Mouse (Mus musculus) spleen, embryonic (tissue): ENCODE results near the gene Gtf2ird1.

Experiments used
- CTCF ChIA-PET: fragments of 350-600 bp; sonication (Branson Sonifier 250); formaldehyde crosslinking; loops from one replicate; lab custom pipeline; 2022; lab: Charles Lee

Gene Gtf2ird1

DNA sequence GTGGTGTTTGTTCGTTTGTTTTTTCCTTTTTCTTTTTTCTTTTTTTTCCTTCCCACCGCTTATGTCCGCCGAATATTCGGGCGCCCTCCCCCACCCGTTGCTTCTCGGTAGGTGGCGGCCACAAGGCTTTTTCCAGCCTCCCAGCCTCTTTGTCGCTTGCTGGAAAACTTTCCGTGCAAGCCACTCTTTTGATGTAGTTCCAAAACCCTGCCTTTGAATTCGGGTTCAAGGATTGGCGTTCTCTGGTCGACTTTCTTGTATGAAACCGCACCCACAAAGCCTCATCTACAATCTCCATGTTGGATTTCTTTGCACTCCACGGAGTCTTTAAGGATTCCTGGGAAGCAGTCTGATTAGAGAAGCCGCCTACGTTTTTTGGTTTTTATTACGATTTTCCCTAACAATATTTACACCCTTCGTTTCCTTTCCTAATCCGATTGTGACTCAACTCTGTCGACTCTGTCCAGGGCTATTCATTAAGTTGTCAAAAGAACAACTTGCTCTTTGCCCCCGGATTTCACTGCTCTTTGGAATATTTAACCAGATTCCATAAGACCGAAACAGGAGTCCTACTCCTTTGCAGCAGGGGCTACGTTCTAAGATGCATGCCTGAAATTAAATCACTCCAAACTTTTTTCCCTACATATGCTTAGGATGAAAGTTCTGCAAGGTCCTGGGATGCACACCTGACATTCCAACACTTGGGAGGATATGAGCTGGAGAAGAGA is 140.7 kb downstream of the Gtf2ird1 start:
- CTCF ChIA-PET: no interaction called here

DNA sequence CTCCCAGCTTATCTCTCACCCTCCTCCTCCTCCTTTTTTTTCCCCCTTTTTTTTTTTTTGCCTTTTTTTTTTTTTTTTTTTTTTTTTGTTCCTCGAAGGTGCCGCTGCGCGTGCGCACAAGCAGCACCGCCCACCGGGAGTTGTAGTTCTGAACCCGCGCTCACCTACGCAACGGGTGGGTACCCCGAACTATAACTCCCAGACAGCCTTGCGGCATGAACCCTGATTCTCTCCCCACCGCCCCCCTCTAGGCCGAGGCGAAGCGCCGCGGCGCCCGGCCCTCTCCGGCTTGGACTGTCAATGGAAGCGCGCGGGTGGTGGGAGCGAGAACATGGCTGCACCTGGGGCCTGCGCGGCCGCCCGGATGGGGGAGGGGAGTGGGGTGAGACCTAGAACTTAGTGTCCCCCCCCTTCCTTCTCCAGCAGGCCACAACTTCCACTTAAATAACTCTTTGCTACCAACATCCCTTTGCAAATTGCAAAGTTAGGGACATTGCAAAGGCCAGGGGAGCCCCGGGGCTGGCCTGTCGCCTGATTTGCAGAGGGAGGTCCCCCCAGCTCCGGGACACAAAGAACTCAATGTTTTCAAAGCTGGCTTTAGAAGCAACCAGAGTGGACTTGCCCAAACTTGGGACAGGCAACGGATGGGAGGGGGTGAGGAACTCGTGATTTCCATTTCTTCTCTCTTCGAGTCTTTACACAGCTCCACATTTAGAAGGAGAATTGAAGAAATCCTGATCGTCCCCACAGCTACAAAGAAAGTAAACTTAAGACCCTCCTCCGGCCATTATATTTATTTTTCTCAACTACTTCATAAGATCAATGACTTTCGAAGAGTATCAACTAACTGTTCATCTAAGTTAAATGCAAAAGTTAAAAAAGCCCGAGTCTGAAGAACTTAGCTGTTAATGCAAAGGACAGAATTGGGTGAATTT is 141.6 kb downstream of the Gtf2ird1 start, which contains the start of gene Gtf2i:
TSS of gene Gtf2i (minus strand) at position 73 of the 935 bp plus-strand sequence.
- CTCF ChIA-PET: interaction anchor here (0.6 kb wide), 1 partner anchor 92 kb away, joined by 14 read pairs; no protein-coding TSS in a partner anchor

DNA sequence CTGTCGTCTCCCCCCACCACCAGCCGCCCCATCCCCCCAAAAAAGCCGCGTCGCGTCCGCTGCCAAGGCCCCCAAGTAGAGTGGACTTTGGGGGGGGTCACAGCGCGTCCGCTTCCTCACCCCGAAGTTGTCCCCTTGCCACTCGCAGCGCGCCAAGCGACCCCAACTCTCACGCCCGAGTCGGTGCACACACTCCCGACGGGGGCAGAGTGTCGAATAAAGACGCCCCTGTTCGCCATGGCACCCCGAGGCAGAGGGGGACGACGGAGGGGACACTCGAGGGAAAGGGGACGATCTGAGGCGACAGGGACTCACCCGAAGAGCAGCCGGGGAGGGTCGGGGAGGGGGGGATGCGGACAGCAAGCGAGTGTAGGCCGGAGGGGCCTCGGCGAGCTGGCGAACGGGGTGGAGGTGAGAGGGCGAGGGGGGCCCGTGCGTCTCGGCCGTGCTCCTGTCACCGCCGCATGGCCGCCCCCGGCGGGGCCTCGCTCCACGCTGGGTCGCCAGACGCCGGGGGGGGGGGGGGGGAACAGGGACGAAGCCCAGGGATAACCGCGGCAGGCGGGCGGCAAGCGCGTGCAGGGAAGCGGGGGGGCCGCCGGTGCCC is 142.3 kb downstream of the Gtf2ird1 start:
- CTCF ChIA-PET: interaction anchor here (0.6 kb wide), 1 partner anchor 92 kb away, joined by 14 read pairs; no protein-coding TSS in a partner anchor

DNA sequence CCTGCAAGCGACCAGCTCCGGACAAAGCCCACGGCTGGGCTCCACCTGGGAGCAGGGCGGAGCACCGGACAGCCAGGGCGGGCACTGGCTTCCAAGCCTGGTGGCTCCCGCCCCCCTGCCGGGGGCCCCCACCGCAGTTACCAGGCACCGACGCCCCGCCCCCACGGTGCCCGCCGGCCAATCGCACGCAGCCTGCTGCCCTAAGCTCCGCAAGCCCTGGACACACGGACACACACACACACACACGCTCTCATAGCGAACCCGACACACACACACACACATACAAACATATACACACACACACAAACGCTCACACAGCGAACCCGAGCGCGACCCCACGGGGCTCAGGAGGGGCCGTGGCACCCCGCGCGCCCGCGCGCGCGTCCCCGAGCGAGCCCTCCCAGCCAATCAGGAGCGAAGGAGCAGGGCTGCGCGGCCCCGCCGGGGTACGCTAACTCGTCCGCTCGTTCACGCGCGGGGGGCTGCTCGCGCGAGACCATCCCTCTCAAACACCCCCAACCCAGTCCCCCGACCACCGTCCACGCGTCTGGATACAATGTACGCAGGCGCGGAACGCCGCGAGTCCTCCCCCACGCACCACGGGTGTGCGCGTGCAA is 143.0 kb downstream of the Gtf2ird1 start:
- CTCF ChIA-PET: interaction anchor here (0.7 kb wide), 1 partner anchor 266 kb away, joined by 13 read pairs; no protein-coding TSS in a partner anchor

DNA sequence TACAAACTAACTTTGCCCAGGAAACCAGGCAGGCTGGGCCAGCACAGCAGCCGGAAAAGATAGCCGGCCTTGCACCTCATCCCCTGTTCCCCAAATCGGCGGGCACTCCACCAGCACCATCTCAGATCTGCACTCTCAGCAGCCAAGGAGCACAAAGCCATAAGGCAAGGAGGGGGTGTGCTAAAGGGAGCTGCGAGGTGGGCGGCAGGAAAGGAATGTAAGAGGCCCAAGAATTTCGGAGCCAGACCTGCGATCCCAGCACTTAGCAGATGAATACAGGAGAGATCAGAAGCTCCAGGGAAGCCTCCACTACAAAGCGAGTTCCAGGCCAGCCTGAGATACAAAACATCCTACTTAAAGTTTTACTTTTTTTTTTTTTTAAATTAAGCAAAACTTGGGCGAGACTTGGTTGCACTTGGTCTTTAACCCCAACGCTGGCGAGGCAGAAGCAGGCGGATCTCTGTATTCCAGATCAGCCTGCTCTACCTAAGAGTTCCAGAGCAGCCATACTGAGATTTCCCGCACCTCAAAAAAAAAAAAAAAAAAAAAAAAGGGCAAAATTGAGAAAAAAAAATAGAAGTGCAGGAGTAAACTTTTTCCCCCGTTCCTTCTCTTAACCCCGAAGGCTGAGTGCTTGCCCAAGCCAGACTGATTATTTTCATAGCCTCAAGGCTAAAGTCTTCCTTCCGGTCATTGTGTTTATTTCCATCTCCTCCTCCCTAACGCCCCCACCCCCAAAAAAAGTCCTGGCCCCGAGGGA is 143.6 kb downstream of the Gtf2ird1 start:
- CTCF ChIA-PET: interaction anchor here (0.7 kb wide), 1 partner anchor 267 kb away, joined by 13 read pairs; no protein-coding TSS in a partner anchor

DNA sequence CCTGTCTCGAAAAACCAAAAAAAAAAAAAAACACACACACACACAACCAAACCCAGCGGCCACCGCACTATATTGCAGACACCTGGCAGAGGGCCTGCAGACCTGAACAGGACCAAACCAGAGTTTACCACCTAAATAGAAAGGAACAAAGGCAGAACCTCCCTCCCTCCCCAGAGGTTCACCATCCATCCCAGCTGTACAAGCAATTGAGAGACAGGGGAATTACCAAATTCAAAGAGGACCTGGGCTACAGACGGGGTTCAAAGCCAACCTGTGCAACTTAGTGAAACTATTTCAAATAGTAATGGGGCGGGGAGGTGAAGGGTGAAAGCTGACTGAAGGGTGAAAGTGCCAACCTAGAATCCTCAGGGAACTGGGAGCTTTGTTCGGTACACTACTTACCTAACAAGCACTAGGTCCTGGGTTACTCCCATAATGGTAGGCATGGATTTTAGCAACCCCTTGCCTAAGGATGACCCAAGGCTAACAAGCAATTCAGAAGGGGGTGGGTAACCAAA is 144.6 kb downstream of the Gtf2ird1 start:
- CTCF ChIA-PET: no interaction called here

DNA sequence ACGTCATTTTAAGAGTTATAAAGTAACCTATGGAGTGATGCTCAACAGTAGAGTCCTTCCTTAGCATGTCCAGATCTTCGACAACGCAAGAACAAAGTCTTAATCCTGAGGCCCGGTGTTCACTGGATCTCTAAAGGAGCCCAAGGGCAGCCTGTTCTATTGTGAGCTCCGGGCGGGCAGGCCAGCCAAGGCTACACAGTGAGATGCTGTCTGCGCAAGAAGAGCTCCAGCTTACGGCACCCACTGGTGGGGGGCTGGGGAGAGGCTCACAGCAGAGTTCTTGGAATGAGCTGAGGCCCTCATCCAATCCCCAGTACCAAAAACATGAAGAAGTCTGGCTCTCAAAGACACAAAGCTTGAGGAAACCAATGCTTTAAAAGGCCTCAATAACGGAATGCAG is 146.3 kb downstream of the Gtf2ird1 start:
- CTCF ChIA-PET: interaction anchor here (0.6 kb wide), 1 partner anchor 1240 kb away, joined by 3 read pairs; no protein-coding TSS in a partner anchor

DNA sequence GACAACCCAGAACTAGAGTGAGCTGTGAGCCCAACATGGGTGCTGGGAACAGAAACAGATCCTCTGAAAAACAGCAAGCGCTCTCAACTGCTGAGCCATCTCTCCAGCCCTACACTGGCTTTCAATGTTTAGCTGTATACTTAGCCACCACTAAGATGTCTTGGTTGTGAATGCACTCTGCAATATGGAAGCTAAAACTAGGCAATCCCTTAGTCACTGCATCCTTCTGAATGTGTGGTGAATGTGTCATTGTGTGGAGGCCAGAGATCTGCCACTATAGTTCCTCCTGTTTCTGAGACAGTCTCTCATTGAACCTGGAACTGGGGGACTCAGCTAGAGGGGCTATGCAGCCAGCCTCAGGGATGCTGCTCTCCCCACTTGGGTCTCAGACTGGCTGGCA is 147.2 kb downstream of the Gtf2ird1 start:
- CTCF ChIA-PET: interaction anchor here (0.6 kb wide), 1 partner anchor 76 kb away, joined by 3 read pairs; no protein-coding TSS in a partner anchor
